Mouse (Mus musculus): ENCODE measurements around the gene Spint2. TPM values are rescaled to one million over a fixed set of nuclear protein-coding genes. Genes with fewer than 3 reads are reported as not detected.
A peak's percentile ranks its signal among the peaks of the same experiment; 100 is the strongest.
"Not testable (repeated sequence)": the region's sequence is repeated elsewhere in the genome, so short reads cannot be mapped to it uniquely, and the experiment has no call there.

Spint2 gene
- polyA plus RNA-seq, 1 experiment from 2014 or later, result 36.1 TPM

GRCm38 (mm10) chr7:29213675-29214082 lies 68.0 kb downstream of the Spint2 start, which contains the start of gene Catsperg1:
TSS of gene Catsperg1 (minus strand) at chr7:29214035.
- 3% methylated on average over 20 of the region's 20 CpGs for WGBS
- ATAC-seq (replicated peaks; ENCODE audit: low FRiP score) (peak; percentile 76), DNase-seq (ENCODE audit: low spot score) (peak; percentile 81)
- Histone ChIP-seq H3K4me2 (ENCODE audit: low read depth, low read length, severe bottlenecking) (peak within 1 kb of the TSS; percentile 33; the same call in 1 of the 2 replicates), H3K4me3 (ENCODE audit: low read depth, low read length) (no peak within 1 kb of the TSS), H3K27me3 (ENCODE audit: control insufficient read depth, insufficient read depth, low read length) (peaks cover 12% of the 10 kb centered on the region), H3K9me3 (ENCODE audit: control insufficient read depth, low read length) (no peaks in the 10 kb centered on the region), H3K36me3 (ENCODE audit: control insufficient read depth, insufficient read depth, low read length) (no peaks in the 10 kb centered on the region), H3K27ac (ENCODE audit: low read depth, low read length) (no peak within 1 kb of the TSS), H3K9ac (ENCODE audit: low read length) (no peak within 1 kb of the TSS; the same call in 1 of the 2 replicates), H3K4me1 (replicated peaks; ENCODE audit: control insufficient read depth, insufficient read depth, low read length) (no peaks in the 10 kb centered on the region)

GRCm38 (mm10) chr7:29212775-29213560 lies 68.7 kb downstream of the Spint2 start:
- H3K4me2 ChIP-seq (ENCODE audit: low read depth, low read length, severe bottlenecking); H3K9me3 ChIP-seq (ENCODE audit: control insufficient read depth, low read length); H3K4me3 ChIP-seq (ENCODE audit: low read depth, low read length); ATAC-seq (replicated peaks; ENCODE audit: low FRiP score); H3K36me3 ChIP-seq (ENCODE audit: control insufficient read depth, insufficient read depth, low read length); H3K4me1 ChIP-seq (replicated peaks; ENCODE audit: control insufficient read depth, insufficient read depth, low read length); H3K27ac ChIP-seq (ENCODE audit: low read depth, low read length); H3K9ac ChIP-seq (ENCODE audit: low read length): not testable (repeated sequence)
- DNase-seq (ENCODE audit: low spot score), result peak; percentile 57
- 15% methylated on average over 40 of the region's 40 CpGs for WGBS
- peaks cover 12% of the 10 kb centered on the region for H3K27me3 ChIP-seq (ENCODE audit: control insufficient read depth, insufficient read depth, low read length)

- no peak overlapping the region for H3K4me3 ChIP-seq (ENCODE audit: low read depth, low read length)
- no peak overlapping the region for H3K9ac ChIP-seq (ENCODE audit: low read length)
- H3K9me3 ChIP-seq (ENCODE audit: control insufficient read depth, low read length), result no peaks in the 10 kb centered on the region
- ATAC-seq (replicated peaks; ENCODE audit: low FRiP score), result no peak
- H3K36me3 ChIP-seq (ENCODE audit: control insufficient read depth, insufficient read depth, low read length), result no peaks in the 10 kb centered on the region
- H3K4me2 ChIP-seq (ENCODE audit: low read depth, low read length, severe bottlenecking), result no peak overlapping the region
- WGBS, result 10% methylated on average over 26 of the region's 26 CpGs
- H3K27me3 ChIP-seq (ENCODE audit: control insufficient read depth, insufficient read depth, low read length), result peaks cover 12% of the 10 kb centered on the region
- H3K27ac ChIP-seq (ENCODE audit: low read depth, low read length), result no peak overlapping the region
- H3K4me1 ChIP-seq (replicated peaks; ENCODE audit: control insufficient read depth, insufficient read depth, low read length), result no peaks in the 10 kb centered on the region
- DNase-seq (ENCODE audit: low spot score), result no peak
Measured at GRCm38 (mm10) chr7:29212199-29212765, 69.4 kb downstream of the Spint2 start.

- DNase-seq (ENCODE audit: low spot score), result peak; percentile 79
- Histone ChIP-seq H3K27ac (ENCODE audit: low read depth, low read length) (no peak overlapping the region), H3K4me3 (ENCODE audit: low read depth, low read length) (peak overlapping the region; percentile 21), H3K27me3 (ENCODE audit: control insufficient read depth, insufficient read depth, low read length) (peaks cover 12% of the 10 kb centered on the region), H3K4me2 (ENCODE audit: low read depth, low read length, severe bottlenecking) (peak overlapping the region; percentile 48), H3K9ac (ENCODE audit: low read length) (no peak overlapping the region; the same call in 1 of the 2 replicates), H3K9me3 (ENCODE audit: control insufficient read depth, low read length) (no peaks in the 10 kb centered on the region), H3K36me3 (ENCODE audit: control insufficient read depth, insufficient read depth, low read length) (no peaks in the 10 kb centered on the region), H3K4me1 (replicated peaks; ENCODE audit: control insufficient read depth, insufficient read depth, low read length) (no peaks in the 10 kb centered on the region)
- ATAC-seq (replicated peaks; ENCODE audit: low FRiP score), result peak; percentile 67
- 5% methylated on average over 34 of the region's 34 CpGs for WGBS
Measured at GRCm38 (mm10) chr7:29211415-29212198, 70.1 kb downstream of the Spint2 start.

- Histone ChIP-seq H3K4me3 (ENCODE audit: low read depth, low read length) (peak overlapping the region; percentile 21), H3K27me3 (ENCODE audit: control insufficient read depth, insufficient read depth, low read length) (peaks cover 12% of the 10 kb centered on the region), H3K4me2 (ENCODE audit: low read depth, low read length, severe bottlenecking) (peak overlapping the region; percentile 48; the same call in 1 of the 2 replicates)
- H3K27ac ChIP-seq (ENCODE audit: low read depth, low read length); H3K9ac ChIP-seq (ENCODE audit: low read length); H3K36me3 ChIP-seq (ENCODE audit: control insufficient read depth, insufficient read depth, low read length); DNase-seq (ENCODE audit: low spot score); H3K4me1 ChIP-seq (replicated peaks; ENCODE audit: control insufficient read depth, insufficient read depth, low read length); H3K9me3 ChIP-seq (ENCODE audit: control insufficient read depth, low read length): not testable (repeated sequence)
- 30% methylated on average over 15 of the region's 15 CpGs for WGBS
- ATAC-seq (replicated peaks; ENCODE audit: low FRiP score), result peak; percentile 20; the same call in 1 of the 2 replicates
Measured at GRCm38 (mm10) chr7:29211013-29211412, 70.7 kb downstream of the Spint2 start.

Other genes starting within 250 kb of the Spint2 start
- 0.68 and 1.2 TPM in 2 replicates for gene Ryr1, start 156.7 kb downstream of the Spint2 start, polyA plus RNA-seq (2014; fragmentation: Nextera tagmentation; extraction: Ambion mirVana)
- 0.67 and 1.2 TPM in 2 replicates for gene Rasgrp4, start 147.1 kb downstream of the Spint2 start, polyA plus RNA-seq (2014; fragmentation: Nextera tagmentation; extraction: Ambion mirVana)
- gene Fam98c, start 125.7 kb downstream of the Spint2 start, polyA plus RNA-seq (2014; fragmentation: Nextera tagmentation; extraction: Ambion mirVana), result 12.6 and 16.8 TPM in 2 replicates
- gene Ggn, start 111.7 kb downstream of the Spint2 start, polyA plus RNA-seq (2014; fragmentation: Nextera tagmentation; extraction: Ambion mirVana), result 0.52 and 0.53 TPM in 2 replicates
- gene Spred3, start 111.5 kb downstream of the Spint2 start, polyA plus RNA-seq (2014; fragmentation: Nextera tagmentation; extraction: Ambion mirVana), result 7.8 TPM in 2 replicates
- 291 and 297 TPM in 2 replicates for gene Psmd8, start 101.2 kb downstream of the Spint2 start, polyA plus RNA-seq (2014; fragmentation: Nextera tagmentation; extraction: Ambion mirVana)
- gene Catsperg1, start 67.9 kb downstream of the Spint2 start, polyA plus RNA-seq (2014; fragmentation: Nextera tagmentation; extraction: Ambion mirVana), result 0.12 and 0.43 TPM in 2 replicates
- 0.19 and 0.21 TPM in 2 replicates for gene Kcnk6, start 49.4 kb downstream of the Spint2 start, polyA plus RNA-seq (2014; fragmentation: Nextera tagmentation; extraction: Ambion mirVana)
- gene Yif1b, start 43.6 kb downstream of the Spint2 start, polyA plus RNA-seq (2014; fragmentation: Nextera tagmentation; extraction: Ambion mirVana), result 78.9 and 86.2 TPM in 2 replicates
- 1.8 and 5.7 TPM in 2 replicates for gene 2200002D01Rik, start 33.4 kb downstream of the Spint2 start, polyA plus RNA-seq (2014; fragmentation: Nextera tagmentation; extraction: Ambion mirVana)
- gene Ppp1r14a, start 7.4 kb upstream of the Spint2 start, polyA plus RNA-seq (2014; fragmentation: Nextera tagmentation; extraction: Ambion mirVana), result 12.5 and 13.3 TPM in 2 replicates
- gene Dpf1, start 22.0 kb upstream of the Spint2 start, polyA plus RNA-seq (2014; fragmentation: Nextera tagmentation; extraction: Ambion mirVana), result 76.0 and 88.3 TPM in 2 replicates
- gene Sipa1l3, start 236.7 kb upstream of the Spint2 start, polyA plus RNA-seq (2014; fragmentation: Nextera tagmentation; extraction: Ambion mirVana), result 12.2 and 15.9 TPM in 2 replicates